Mouse (Mus musculus) adrenal gland, postnatal 36 days (tissue): Measurements from ENCODE around the gene Vmo1. TPM values are rescaled to one million over a fixed set of nuclear protein-coding genes. Genes with fewer than 3 reads are reported as not detected.
"Not testable (repeated sequence)": the region's sequence is repeated elsewhere in the genome, so short reads cannot be mapped to it uniquely, and the experiment has no call there.

Experiments
- DNase-seq, 2 experiments: peaks; one replicate each; pipeline ENCODE4 v3.0.0; 2021; ENCODE audit warnings: mixed read lengths in 1 of 2
- long read RNA-seq, 2 experiments: library from polyadenylated mRNA; stranded (forward); transcript quantifications; one replicate each; pipeline ENCODE4 v2.0.0; 2021; ENCODE audit warnings: borderline sequencing depth in 2 of 2
- total RNA-seq, 2 experiments: library from RNA; stranded (reverse); gene quantifications; 2 replicates each; pipeline ENCODE4 v1.2.3; 2021

The Vmo1 gene
- under 1 TPM in 1 of 2 experiments, not detected in 1; 0.66 TPM for total RNA-seq
- long read RNA-seq, experiment 1, result 0 reads
- long read RNA-seq, experiment 2, result 0 reads

DNA sequence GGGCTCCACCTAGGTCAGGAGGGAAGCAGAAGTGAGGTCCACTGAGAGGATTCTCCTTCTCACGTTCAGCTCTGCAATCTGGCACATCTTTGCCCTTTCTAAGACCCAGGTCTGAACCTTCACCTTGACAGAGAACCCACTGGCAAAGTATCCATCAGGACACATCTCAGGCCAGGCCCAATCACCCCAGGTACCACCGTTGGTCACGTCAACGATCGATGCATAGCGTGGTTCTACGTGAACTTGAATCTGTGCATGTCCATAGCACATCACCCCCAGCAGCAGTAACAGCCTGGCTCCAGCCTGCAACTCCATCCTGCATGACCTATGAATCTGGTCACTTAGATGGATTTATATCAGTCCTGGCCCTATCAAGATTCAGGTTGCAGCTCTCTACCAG is at the start of gene Vmo1:
TSS of gene Vmo1 (minus strand) at position 329 of the 400 bp plus-strand sequence.
- no peak for DNase-seq

DNA sequence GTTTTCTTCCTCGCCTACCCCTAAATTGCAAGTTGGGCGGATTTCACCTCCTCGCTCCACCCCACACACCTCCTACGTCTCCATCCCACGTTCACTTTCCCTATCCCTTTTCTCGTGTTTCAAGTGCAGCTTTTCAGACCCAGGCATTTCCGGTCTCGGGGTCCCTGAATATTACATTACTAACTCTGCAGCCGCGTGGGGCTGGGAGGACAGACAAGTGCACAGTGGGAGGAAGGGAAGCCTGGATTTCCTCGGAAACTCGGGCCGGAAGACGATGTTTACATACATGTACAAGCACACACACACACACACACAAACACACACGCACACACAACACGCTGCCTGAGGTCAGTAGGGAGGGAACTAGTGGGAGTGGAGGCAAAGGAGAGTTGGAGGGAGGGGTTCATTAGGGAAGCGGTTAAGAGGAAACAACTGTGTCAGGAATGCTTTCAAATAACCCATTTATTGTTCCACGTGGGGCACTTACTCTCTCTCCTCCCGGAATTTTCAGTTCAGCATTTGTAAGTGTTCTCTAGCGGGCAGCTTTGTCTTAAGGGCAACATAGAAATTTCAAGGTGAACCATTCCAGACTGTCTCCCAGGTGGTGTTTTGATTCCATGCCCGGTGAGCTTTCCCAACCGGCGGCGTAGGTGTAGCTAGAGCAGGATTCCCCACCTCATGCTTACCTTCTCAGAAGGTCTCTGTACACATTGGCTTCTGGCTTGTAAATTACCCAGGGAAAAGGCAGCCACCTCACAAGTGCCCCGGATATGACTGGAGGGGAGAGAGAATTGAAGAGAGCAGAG is 49.3 kb upstream of the Vmo1 start:
- DNase-seq, result peak in 1 of 2 experiments; percentile 25

DNA sequence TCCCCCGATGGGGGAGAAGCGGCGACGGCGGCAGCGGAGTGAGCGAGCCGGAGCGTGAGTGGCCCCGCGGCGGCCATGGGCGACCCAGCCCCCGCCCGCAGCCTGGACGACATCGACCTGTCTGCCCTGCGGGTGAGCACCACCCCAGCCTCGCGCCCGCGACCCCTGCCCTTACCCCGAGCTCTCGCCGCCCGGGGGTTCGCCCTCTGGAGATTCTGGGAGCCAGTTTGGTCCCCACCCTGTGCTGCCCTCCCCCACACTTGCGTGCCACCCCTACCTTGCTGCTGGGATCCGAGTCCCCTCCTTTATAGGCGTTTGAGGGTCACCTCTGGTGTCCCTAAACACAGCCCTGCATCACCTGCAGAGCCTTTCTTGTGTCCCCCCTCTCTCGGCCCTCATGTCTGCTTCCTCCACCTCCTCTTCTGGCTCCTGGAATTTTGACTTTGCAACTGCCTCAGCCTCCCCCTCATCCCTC is 48.6 kb upstream of the Vmo1 start:
- DNase-seq, result no peak

DNA sequence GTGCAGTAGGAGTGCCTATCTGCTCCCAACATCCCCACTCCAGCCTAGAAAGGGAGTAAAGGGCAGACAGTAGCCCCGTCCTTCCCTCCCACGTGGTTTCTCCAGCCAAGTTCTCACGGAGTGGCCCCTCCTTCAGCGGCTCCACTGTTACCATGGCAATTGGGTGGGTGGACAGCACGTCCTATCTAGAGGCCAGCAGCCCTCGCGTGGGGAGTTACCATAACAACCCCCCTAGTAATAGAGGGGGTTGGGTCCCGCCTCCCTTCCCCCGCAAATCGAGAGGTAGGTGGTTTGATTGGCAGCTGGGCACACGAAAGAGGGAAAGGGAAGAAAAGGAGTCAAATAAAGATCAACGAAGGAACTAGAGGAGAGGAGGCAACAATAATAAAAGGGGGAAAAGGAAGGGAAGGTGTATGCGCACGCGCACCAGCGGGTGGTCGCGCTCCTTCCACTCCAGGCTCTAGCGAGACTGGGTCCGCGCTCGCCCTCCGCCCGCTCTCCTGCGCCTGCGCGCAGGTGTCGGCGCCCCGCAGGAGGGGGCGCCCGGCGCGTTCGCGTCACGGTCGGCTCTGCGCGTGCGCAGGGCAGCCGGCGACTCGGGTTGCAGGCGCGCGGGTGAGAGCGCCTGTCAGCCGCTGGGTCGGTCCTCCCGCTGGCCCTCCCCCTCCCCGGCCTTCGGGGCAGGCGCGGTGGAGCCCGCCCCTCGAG is 48.0 kb upstream of the Vmo1 start, which contains the start of gene Mink1:
TSS of gene Mink1 (plus strand) at position 595 of the 708 bp plus-strand sequence.
- peak; percentile 93 to 95 for DNase-seq

DNA sequence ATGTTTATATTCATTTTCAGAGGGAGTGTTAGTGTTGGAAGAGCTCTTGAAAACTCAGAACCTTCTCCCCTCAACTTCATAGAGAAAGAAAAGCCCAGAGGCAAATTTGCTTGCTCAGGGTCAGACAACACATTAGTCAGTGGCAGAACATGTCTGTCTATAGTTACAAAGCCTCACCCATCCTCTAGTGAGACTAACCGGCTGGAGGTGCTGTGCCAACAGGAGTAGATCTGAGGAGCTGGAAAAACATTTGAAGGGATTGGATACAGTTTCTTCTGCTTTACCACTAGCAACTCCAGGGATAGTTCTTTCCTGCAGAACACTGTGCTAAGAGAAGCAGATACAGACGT is 47.5 kb upstream of the Vmo1 start:
- no peak for DNase-seq

DNA sequence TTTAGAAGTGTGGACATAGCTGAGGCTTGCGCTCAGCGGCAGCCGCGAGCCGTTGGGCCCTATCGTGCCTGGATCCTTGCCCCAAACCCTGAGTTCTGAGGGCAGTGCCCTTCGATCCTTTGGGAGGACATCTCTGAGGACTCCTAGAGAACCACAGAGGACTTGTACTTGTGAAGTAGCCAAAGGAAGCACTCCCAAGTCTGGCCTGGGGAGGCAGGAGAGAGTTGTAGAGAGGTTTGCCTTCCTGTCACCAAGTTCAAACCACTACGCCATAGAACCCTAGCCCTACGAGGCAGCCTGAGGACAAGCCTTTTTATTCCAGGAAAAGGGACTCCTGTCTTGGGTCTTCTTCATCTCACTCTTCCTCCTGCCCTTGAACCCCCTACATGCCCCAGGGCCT is 43.1 kb upstream of the Vmo1 start:
- no peak for DNase-seq

DNA sequence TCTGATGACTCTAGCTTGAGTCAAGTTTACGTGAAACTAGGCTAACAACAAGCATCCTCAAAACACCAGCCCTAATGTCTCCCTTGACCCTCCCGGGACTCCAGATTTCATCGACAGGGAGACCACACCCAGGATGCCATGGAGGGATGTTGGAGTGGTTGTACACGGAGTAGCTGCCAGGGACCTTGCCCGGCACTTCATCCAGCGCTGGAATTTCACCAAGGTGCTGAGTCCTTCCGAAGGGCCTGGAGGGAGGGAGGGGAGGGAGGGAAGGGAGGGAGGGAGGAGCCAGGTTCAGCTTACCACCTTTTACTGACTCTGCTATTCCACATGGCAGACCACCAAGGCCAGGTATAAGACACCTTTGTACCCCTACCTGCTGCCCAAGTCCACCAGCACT is 39.5 kb upstream of the Vmo1 start:
- no peak for DNase-seq

DNA sequence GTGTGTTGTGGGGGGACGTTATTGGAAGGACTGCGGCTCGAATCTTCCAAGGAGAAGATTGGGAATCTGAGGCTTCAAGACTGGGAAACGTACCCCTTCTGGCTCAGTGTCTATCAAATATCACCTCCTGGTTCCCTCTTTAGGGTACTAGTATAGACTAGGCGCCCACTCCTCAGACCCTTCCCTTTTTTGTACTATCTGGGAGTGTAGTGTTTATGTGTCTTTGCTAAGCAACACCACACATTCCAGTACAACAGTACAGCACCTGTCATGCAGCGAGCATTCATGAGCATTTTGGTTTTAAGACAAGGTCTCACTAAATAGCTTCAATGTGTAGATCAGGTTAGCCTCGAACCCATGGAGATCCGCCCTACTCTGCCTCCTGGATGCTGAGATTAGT is 37.1 kb upstream of the Vmo1 start:
- DNase-seq, result no peak

DNA sequence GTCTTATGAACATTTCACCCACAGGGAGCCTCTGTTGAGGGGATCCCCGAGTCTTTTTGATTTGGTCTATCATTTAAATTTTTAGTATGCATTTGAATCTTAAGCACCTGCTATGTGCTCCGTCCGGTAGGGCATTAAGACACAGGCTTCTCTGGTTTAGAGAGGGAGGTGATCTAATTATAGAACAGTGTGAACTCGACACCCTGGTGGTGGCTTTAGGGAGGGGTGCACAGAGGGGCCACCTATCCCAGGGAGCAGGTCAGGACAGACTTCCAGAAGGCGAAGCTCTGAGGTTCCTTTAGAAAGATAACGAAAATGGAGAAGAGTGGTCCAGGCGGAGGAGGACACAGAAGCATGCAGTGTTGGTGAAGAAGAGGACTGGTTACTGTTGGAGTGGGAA is 30.1 kb upstream of the Vmo1 start:
- no peak for DNase-seq

DNA sequence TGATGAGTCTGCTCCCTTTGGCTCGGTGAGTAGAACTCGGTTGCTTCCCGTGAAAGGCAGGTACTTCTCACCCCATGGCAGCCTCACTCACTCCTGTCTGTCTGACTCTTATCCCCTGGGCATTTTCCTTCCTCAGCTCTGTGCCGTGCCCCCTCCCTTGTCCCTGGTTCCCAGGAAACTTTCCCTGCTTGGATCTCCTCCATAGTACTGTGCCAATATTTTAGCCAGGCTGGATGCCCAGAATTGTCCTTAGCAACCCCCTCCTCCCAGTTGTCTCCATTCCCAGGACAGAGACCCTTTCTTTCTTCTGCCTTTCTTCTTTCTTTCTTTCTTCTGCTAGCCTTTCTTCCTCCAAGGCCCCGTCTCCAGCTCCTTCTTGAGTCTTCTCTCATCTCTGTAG is 27.0 kb upstream of the Vmo1 start:
- no peak for DNase-seq

DNA sequence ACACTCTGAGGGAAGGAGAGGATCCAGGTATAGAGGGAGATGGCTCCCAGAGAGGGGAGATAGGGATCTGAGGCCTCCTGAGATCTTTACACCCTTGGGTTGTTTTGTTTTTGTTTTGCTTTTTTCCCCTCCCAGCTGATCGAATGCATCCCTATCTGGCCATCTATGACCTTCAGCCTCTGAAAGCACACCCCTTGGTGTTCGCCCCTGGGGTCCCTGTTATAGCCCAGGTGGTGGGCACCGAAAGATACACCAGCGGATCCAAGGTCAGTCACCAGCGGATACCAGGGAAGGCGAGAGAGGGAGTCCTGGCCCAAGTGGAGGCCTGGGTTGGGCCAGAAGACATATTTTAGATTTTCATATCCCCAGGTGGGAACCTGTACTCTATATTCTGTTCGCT is 26.5 kb upstream of the Vmo1 start:
- no peak for DNase-seq

DNA sequence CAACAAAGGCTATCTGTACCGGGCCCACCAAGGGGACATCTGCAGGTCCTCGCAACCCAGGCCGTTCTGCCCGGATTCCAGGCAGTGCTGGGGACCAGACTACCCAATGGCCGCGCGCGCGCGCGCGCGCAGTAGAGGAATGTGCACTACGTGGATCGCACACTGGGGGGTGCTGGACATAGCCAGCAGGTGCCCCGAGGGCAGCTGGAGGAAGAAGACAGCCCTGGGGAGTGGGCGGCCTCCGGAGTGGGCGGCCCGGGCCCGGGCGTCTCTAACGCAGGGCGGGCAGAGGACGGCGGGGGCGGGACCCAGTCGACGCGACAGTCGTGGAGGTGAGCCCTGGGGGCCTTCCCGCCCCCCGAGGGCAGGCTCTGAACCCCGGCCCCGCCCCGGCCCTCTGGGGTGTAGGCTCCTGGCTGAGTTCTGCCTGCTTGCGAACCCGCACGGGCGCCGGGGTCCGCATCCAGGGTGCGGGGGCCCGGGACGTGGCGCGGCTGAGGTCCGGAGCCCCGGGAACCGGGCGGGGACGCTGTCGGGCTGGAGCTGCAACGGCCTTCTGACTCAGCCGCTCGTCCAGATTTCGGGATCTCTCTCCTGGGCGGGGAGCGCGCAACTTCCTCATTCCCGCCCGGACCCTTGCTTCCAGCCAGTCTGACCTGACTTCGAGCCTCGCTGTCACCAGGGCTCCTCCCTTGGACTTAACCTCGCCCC is 25.6 kb upstream of the Vmo1 start, which contains the start of gene Pld2:
TSS of gene Pld2 (plus strand) at position 188 of the 711 bp plus-strand sequence.
- peak; percentile 93 to 94 for DNase-seq

DNA sequence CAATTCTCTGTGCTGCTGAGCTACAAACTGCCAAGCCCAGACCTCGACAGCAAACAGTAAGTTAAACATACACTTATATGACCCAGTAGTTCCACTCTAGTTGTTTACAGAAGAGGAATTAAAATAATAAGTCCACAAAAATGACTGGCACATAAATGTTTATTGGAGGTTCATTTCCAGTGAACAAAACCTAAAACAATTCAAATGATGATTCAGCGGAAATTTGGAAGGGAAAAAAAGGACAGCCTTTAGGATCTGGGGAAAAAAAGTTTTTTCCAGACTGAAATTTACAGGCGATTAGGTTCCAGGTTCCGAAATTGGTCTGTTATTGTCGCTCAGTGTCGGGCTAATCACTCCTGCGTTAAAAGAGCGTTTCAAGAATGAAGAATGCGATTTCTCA is 25.0 kb upstream of the Vmo1 start:
- DNase-seq, result no peak

DNA sequence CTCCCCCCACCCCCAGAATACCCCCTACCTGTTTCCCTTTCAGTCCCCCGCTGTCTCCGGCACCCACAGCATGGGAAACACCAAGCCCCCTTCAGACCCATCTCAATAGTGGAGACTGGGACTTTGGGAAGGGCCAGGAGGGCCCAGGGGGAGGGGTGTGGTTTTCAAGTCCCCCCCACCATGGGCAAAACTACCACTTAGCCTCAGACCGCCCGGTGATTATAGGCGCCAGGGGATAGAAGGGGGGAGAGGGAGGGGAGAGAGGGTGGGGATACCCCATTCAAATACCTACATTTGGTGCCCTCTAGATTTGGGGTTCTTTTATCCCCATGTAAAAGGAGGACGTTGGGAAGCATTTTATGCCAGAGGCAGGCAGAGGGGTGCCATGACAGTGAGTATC is 18.4 kb upstream of the Vmo1 start, which contains the start of gene Gm40193:
TSS of gene Gm40193 (minus strand) at position 101 of the 400 bp plus-strand sequence.
- DNase-seq, result no peak

DNA sequence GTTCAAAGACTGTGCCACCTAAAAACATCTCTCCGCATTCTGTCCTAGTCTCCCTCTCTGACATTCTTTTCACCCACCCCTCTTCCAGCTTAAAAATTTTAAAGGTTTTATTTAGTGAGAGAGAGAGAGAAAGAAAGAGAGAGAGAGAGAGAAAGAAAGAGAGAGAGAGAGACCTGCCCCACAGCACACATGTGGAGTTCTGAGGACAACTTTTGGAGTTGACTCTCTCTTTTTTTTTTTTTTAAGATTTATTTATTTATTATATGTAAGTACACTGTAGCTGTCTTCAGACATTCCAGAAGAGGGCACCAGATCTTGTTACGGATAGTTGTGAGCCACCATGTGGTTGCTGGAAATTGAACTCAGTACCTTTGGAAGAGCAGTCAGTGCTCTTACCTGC is 16.6 kb upstream of the Vmo1 start:
- not testable (repeated sequence) for DNase-seq

DNA sequence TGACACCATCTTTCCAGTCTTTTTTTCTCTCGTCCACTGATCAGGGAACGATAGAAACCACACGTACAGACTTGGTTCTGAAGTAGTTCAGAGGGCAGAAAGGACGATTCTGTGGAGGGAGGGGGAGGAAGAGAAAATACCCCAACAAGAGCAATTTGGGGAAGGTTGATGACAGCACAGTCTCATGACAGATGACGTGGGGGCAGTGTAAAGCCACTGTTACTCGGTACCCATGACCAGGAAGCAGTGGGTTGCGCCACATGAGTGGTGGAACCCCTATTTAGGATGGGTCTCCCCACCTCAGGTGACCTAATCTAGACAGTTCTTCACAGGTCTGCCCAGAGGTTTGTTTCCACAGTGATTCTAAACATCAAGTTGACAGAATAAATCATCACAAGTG is 14.2 kb upstream of the Vmo1 start:
- no peak for DNase-seq

DNA sequence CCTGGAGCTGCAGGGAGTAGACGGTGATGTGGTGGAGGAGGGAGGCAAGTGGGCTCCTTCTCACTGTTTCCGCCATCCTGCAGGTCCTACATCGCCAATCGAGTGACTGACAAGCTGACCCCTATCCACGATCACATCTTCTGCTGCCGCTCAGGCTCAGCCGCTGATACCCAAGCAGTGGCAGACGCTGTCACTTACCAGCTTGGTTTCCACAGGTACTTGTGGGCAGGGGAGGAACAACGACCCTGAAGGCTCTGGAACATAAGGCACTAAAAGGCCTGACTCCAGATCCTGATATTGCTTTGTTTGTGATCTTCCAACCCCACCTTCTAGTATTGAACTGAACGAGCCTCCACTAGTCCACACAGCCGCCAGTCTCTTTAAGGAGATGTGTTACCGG is 11.8 kb upstream of the Vmo1 start:
- DNase-seq, result no peak

DNA sequence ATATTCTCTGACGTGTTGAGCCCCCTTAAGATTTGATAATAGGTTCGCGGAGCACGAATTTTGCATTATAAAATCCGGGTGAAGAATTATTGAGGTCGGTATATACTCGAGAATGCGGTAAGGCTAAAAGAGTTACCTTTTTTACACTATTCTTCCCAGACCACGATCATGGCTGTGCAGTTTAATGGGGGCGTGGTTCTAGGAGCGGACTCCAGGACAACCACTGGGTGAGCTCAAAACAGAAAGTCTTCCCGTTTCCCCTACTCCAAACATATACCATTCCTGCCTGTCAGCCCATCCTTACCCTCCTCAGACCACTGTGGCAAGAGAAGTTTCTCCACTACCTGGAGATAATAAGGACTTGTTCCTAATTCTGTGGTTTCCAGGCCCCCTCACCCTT is 11.3 kb upstream of the Vmo1 start:
- DNase-seq, result no peak

DNA sequence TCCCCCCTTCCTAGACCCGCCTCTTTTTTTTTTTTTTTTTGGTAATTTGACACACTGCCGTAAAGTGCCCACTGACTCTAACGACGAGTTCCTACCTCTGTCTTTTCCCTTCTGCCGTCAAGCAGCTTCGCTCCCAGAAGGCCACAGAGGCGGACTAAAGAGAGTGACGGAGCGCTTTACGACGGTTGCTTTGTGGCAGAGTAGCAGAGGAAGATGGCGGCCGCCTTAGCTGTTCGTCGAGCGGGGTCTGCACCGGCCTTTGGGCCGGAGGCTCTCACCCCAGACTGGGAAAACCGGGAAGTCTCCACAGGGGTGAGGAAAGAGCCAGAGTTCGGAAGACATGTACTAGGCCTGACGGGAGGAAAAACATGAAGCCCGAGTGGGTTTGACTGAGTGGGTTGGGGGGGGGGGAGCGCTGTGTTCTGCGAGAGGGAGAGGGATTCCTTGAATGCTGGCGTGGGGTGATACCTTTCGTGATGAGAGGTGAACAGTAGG is 10.8 kb upstream of the Vmo1 start, which contains the start of gene Psmb6:
TSS of gene Psmb6 (plus strand) at position 184 of the 495 bp plus-strand sequence.
- peak; percentile 89 to 91 for DNase-seq

DNA sequence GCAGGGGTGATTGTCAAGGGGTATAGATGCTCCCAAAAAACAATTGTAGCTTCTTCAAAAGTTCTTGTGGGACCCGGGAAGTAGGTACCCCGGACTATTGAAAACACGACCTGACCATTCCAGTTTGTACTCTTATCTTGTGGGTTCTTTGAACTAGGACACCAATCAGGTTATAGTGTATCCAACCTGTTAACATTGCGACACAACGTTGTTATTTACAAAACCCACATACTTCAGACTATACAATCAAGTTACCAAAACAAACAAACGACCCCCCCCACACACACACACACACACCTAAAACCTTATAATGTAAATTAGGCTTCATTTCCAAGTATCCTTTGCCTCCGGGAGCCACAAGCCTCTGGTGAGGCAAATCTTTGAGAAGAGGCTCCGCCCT is 10.4 kb upstream of the Vmo1 start:
- DNase-seq, result no peak

DNA sequence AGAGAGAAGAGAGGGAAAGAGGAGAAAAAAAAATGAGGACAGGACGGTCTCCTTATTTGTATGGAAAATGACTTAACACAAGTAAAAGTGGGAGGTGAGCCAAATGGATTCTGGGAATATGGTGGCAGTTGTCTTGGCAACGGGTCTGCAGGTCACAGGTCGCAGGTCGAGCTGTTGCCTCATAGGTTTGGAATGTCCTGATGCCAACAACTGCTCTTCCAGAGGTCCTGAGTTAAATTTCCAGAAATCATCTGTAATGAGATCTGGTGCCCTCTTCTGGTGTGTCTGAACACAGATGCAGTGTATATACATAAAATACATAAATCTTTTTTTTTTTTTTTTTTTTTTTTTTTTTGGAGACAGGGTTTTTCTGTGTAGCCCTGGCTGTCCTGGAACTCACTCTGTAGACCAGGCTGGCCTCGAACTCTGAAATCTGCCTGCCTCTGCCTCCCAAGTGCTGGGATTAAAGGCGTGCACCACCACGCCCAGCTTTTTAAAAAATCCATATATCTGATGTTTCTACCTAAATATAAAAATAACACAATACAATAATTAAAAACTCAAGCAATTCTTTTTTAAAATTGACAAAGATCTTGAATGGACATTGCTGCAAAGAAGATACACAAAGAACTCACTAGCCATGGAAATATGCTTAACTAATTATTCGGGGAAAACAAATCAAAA is 9.0 kb upstream of the Vmo1 start:
- DNase-seq, result not testable (repeated sequence)
